Mouse (Mus musculus) skeletal muscle tissue, postnatal 0 days (tissue): Measurements from ENCODE around the gene Prps1l1. TPM values are rescaled to one million over a fixed set of nuclear protein-coding genes. Genes with fewer than 3 reads are reported as not detected.

ENCODE experiments used
- polyA plus RNA-seq: library from polyadenylated mRNA; unstranded; fragments of >200 nt; fragmentation: Nextera tagmentation; extraction: Ambion mirVana; gene quantifications from 2 replicates; pipeline ENCODE4 v1.2.1, GENCODE M21; 2015

Prps1l1 gene
- not detected in 2 replicates for polyA plus RNA-seq

GRCm38 (mm10) chr12:34984461-34984860 is at the start of gene Prps1l1:
Prps1l1 (plus strand) TSS chr12:34984761.

Other genes with a start within 250 kb of the Prps1l1 start
- 11.0 and 11.1 TPM in 2 replicates for gene Hdac9, start 67.7 kb upstream of the Prps1l1 start, polyA plus RNA-seq
- gene Snx13, start 62.4 kb downstream of the Prps1l1 start, polyA plus RNA-seq: 18.5 and 19.4 TPM in 2 replicates